Mouse (Mus musculus) heart, embryonic 10.5 days (tissue): ENCODE measurements around the gene Rps18. TPM values are rescaled to one million over a fixed set of nuclear protein-coding genes. Genes with fewer than 3 reads are reported as not detected.

Experiments
- DNase-seq: peaks from one replicate; pipeline ENCODE4 v3.0.0-alpha.2; 2017; ENCODE audit warnings: low spot score
- H3K27ac ChIP-seq: fragments of 300-500 bp; sonication (generic); 2 replicates; pipeline ENCODE4 v1.5.1; 2016; ENCODE audit warnings: mild to moderate bottlenecking
- H3K27me3 ChIP-seq: fragments of 300-500 bp; sonication (generic); 2 replicates; pipeline ENCODE4 v1.6.1; 2016; ENCODE audit warnings: mild to moderate bottlenecking; ENCODE audit not compliant: poor library complexity, insufficient read depth, severe bottlenecking
- H3K36me3 ChIP-seq: fragments of 300-500 bp; sonication (generic); 2 replicates; pipeline ENCODE4 v1.6.1; 2016; ENCODE audit warnings: mild to moderate bottlenecking, moderate library complexity
- H3K4me1 ChIP-seq: fragments of 300-500 bp; sonication (generic); 2 replicates; pipeline ENCODE4 v1.6.1; 2016; ENCODE audit warnings: mild to moderate bottlenecking
- H3K4me3 ChIP-seq: fragments of 300-500 bp; sonication (generic); 2 replicates; pipeline ENCODE4 v1.5.1; 2016; ENCODE audit warnings: mild to moderate bottlenecking, moderate library complexity
- H3K9me3 ChIP-seq: fragments of 300-500 bp; sonication (generic); 2 replicates; pipeline ENCODE4 v1.6.1; 2016; ENCODE audit warnings: mild to moderate bottlenecking, moderate library complexity
- WGBS: fragments of 180-500 bp; shearing (Covaris S2); methylation state at CpG from one replicate; pipeline ENCODE4 v1.1.7; 2016; 5-methylcytosine and 5-hydroxymethylcytosine counted together
- polyA plus RNA-seq: library from polyadenylated mRNA; unstranded; fragments of >200 nt; fragmentation: Nextera tagmentation; extraction: Ambion mirVana; gene quantifications from 2 replicates; pipeline ENCODE4 v1.2.1, GENCODE M21; 2016

Rps18 gene
- polyA plus RNA-seq, 1 experiment from 2014 or later = 1,297 TPM

- DNase-seq = peak; percentile 92
- Histone ChIP-seq H3K4me3 (peak overlapping the region; percentile 82), H3K36me3 (peaks cover 25% of the 10 kb centered on the region), H3K9me3 (no peaks in the 10 kb centered on the region), H3K27me3 (no peaks in the 10 kb centered on the region), H3K4me1 (peaks cover 47% of the 10 kb centered on the region), H3K27ac (peak overlapping the region; percentile 83)
- under 1% methylated on average over 52 of the region's 52 CpGs for WGBS
Observed at GRCm38 (mm10) chr17:33919351-33920281, 36.2 kb downstream of the Rps18 start.

- Histone ChIP-seq H3K36me3 (peaks cover 35% of the 10 kb centered on the region), H3K9me3 (no peaks in the 10 kb centered on the region), H3K27ac (peak overlapping the region; percentile 83; the same call in 1 of the 2 replicates), H3K27me3 (no peaks in the 10 kb centered on the region), H3K4me3 (peak overlapping the region; percentile 82), H3K4me1 (peaks cover 47% of the 10 kb centered on the region)
- 52% methylated on average over 37 of the region's 37 CpGs for WGBS
- DNase-seq = no peak
Observed at GRCm38 (mm10) chr17:33918293-33919203, 37.3 kb downstream of the Rps18 start.

- Histone ChIP-seq H3K4me3 (peak overlapping the region; percentile 81; the same call in 1 of the 2 replicates), H3K9me3 (no peaks in the 10 kb centered on the region), H3K36me3 (peaks cover 42% of the 10 kb centered on the region), H3K27me3 (no peaks in the 10 kb centered on the region), H3K27ac (peak overlapping the region; percentile 52), H3K4me1 (peaks cover 47% of the 10 kb centered on the region)
- no peak for DNase-seq
- WGBS = 85% methylated on average over 18 of the region's 18 CpGs
Observed at GRCm38 (mm10) chr17:33917656-33918292, 38.0 kb downstream of the Rps18 start.

- peaks cover 49% of the 10 kb centered on the region for H3K36me3 ChIP-seq
- H3K9me3 ChIP-seq = no peaks in the 10 kb centered on the region
- H3K4me1 ChIP-seq = peaks cover 51% of the 10 kb centered on the region
- no peaks in the 10 kb centered on the region for H3K27me3 ChIP-seq
- peak overlapping the region; percentile 52; the same call in 1 of the 2 replicates for H3K27ac ChIP-seq
- 69% methylated on average over 31 of the region's 31 CpGs for WGBS
- H3K4me3 ChIP-seq = peak overlapping the region; percentile 81
- no peak for DNase-seq
Observed at GRCm38 (mm10) chr17:33916847-33917655, 38.8 kb downstream of the Rps18 start.

GRCm38 (mm10) chr17:33916294-33916693 lies 39.5 kb downstream of the Rps18 start:
- WGBS = 2% methylated on average over 19 of the region's 20 CpGs
- Histone ChIP-seq H3K36me3 (peaks cover 56% of the 10 kb centered on the region), H3K9me3 (no peaks in the 10 kb centered on the region), H3K4me3 (peak overlapping the region; percentile 81), H3K4me1 (peaks cover 56% of the 10 kb centered on the region), H3K27me3 (no peaks in the 10 kb centered on the region), H3K27ac (peak overlapping the region; percentile 97)
- DNase-seq = peak; percentile 89

DNA sequence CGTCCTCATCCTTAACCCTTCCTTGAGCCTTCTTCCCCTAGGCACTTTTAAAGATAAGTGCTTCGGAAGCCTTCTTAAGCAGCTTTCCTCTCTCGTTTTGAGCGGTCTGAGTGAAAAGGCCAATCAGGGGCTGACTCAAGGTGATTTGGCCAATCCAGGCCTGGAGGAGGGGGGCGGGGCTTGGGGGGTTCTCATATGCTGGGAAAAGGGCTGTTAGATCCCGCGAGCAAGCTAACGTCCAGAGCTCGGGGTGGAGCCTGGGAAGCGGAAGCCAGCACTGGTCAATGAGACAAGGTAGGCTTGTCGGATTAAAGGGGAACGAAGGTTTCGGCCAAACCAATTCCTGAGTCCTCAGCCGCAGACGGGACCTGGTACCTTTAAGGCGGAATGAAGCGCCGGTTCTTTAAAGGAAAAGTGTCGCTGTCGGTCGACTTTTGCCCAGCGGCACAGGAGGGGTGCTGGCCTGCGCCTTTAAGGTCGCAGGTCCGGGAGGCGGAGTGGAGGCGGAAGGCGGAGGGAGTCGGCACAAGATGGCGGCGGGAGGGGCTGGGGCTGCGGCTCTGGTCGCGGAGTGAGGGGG lies 40.0 kb downstream of the Rps18 start, which contains the start of the genes Tapbp and Zbtb22:
Tapbp (plus strand) TSS at position 229 of the 580 bp plus-strand sequence.
Zbtb22 (plus strand) TSS at position 234 of the 580 bp plus-strand sequence.
- Histone ChIP-seq H3K36me3 (peaks cover 62% of the 10 kb centered on the region), H3K4me1 (peaks cover 56% of the 10 kb centered on the region)
- DNase-seq = peak; percentile 100

DNA sequence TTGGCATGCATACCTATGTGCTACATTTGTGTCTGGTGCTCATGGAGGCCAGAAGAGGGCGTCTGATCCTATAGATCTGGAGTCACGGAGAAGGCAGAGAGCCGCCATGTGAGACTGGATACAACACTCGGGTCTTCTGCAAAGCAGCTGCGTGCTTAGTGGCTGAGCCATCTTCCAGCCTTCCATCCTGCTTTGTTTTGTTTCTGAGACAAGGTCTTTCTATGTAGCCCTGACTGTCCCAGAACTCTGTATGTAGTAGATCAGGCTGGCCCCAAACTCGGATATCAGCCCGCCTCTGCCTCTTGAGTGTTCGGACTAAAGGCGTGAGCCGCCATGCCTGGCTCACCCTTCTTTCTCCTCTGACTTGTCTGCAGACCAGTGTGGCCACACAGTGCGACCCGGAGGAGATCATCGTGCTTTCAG lies 40.8 kb downstream of the Rps18 start:
- Histone ChIP-seq H3K27ac (peak overlapping the region; percentile 97; the same call in 1 of the 2 replicates), H3K9me3 (no peaks in the 10 kb centered on the region), H3K4me1 (peaks cover 59% of the 10 kb centered on the region), H3K27me3 (no peaks in the 10 kb centered on the region), H3K4me3 (peak overlapping the region; percentile 81), H3K36me3 (peaks cover 67% of the 10 kb centered on the region)
- DNase-seq = no peak
- 73% methylated on average over 13 of the region's 13 CpGs for WGBS

More for the DNA sequence above, 40.0 kb downstream of the Rps18 start, which contains the start of the genes Tapbp and Zbtb22:
- no peaks in the 10 kb centered on the region for H3K27me3 ChIP-seq
- peak within 1 kb of the TSS; percentile 97 for H3K27ac ChIP-seq
- peak within 1 kb of the TSS; percentile 81 for H3K4me3 ChIP-seq
- WGBS = under 1% methylated on average over 34 of the region's 34 CpGs
- H3K9me3 ChIP-seq = no peaks in the 10 kb centered on the region

DNA sequence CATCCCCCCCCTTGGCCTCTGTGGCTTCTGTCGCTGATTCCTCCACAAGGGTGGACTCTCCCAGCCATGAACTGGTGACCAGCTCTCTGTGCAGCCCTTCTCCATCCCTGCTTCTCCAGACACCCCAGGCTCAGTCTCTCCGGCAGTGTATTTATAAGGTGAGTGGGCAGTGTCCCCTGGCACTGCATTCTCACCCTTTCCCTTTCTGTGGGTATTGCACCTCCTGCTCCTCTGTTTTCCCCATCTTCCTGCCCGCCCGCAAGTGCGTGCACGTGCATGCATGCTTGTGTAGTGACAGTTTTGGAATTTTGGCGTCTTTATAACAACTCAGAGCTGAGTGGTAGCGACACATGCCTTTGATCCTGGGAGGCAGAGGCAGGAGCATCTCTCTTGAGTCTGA lies 41.9 kb downstream of the Rps18 start:
- no peaks in the 10 kb centered on the region for H3K27me3 ChIP-seq
- peaks cover 51% of the 10 kb centered on the region for H3K4me1 ChIP-seq
- 88% methylated on average over 8 of the region's 8 CpGs for WGBS
- no peak overlapping the region for H3K27ac ChIP-seq
- no peak for DNase-seq
- H3K4me3 ChIP-seq = no peak overlapping the region
- no peaks in the 10 kb centered on the region for H3K9me3 ChIP-seq
- peaks cover 67% of the 10 kb centered on the region for H3K36me3 ChIP-seq

DNA sequence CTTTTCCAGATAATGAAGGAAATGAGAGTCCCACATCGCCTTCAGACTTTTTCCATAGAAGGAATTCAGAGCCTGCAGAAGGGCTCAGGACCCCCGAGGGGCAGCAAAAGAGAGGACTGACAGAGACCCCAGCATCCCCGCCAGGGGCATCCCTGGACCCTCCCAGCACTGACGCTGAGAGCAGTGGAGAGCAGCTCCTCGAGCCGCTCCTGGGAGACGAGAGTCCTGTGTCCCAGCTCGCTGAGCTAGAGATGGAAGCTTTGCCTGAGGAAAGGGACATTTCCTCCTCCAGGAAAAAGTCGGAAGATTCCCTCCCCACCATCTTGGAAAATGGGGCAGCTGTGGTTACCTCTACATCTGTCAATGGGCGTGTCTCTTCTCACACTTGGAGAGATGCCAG lies 42.5 kb downstream of the Rps18 start:
- Histone ChIP-seq H3K4me1 (peaks cover 50% of the 10 kb centered on the region), H3K27ac (no peak overlapping the region), H3K36me3 (peaks cover 63% of the 10 kb centered on the region), H3K27me3 (no peaks in the 10 kb centered on the region), H3K4me3 (no peak overlapping the region), H3K9me3 (no peaks in the 10 kb centered on the region)
- 91% methylated on average over 10 of the region's 10 CpGs for WGBS
- no peak for DNase-seq

- H3K36me3 ChIP-seq = peaks cover 49% of the 10 kb centered on the region
- peaks cover 42% of the 10 kb centered on the region for H3K4me1 ChIP-seq
- no peak overlapping the region for H3K4me3 ChIP-seq
Observed at GRCm38 (mm10) chr17:33911813-33912414, 43.9 kb downstream of the Rps18 start.

More at GRCm38 (mm10) chr17:33911813-33912414, 43.9 kb downstream of the Rps18 start:
- H3K9me3 ChIP-seq = no peaks in the 10 kb centered on the region
- no peaks in the 10 kb centered on the region for H3K27me3 ChIP-seq
- DNase-seq = peak; percentile 70
- whole genome bisulfite sequencing = 90% methylated on average over 28 of the region's 28 CpGs
- H3K27ac ChIP-seq = no peak overlapping the region
